Mouse (Mus musculus): ENCODE measurements around the gene Mettl27. TPM values are rescaled to one million over a fixed set of nuclear protein-coding genes. Genes with fewer than 3 reads are reported as not detected.
A peak's percentile ranks its signal among the peaks of the same experiment; 100 is the strongest.

The Mettl27 gene
- polyA plus RNA-seq, 1 experiment from 2014 or later = 11.1 TPM

GRCm38 (mm10) chr5:134983771-134984170 lies 51.6 kb downstream of the Mettl27 start:
- Histone ChIP-seq H3K4me2 (no peak overlapping the region), H3K4me3 (no peak overlapping the region), H3K36me3 (no peaks in the 10 kb centered on the region), H3K4me1 (replicated peaks) (peaks cover 28% of the 10 kb centered on the region), H3K9me3 (replicated peaks) (no peaks in the 10 kb centered on the region), H3K27ac (ENCODE audit: poor library complexity, severe bottlenecking) (no peak overlapping the region), H3K9ac (no peak overlapping the region), H3K27me3 (replicated peaks) (peaks cover 53% of the 10 kb centered on the region)
- ATAC-seq (ENCODE audit: insufficient number of reproducible peaks, low FRiP score) = no peak
- 37% methylated on average over 3 of the region's 3 CpGs for WGBS

DNA sequence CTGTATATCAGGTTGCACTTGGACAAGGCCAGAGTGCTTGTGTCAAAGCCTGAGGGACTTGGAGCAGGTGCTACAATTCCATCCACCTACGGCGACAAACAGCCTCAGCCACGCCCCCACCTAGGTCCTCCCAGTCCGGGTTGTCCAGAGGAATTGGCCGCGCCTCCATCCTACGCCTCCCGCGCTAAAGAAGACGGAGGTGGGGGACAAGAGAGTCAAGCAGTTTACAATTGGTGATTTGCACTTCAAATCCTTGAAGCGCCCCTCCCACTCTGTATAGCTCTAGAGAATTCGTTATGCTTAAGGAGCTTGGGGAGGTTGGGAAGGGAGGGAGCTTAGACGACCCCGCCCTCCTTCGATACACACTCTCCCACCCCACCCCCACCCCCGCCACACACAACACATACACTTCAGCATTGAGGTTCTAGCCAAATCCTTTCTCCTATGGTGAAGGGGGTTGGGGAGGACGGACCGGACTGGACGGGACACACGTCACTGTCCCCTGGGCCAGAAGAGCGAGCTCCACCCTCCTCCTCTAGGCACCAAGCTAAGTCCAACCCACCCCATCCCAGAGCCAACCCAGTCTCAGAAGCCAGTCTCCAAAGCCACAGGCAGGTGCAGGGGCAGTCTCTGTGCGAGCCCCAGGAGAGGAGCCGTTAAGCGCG lies 53.6 kb downstream of the Mettl27 start, which contains the start of gene Cldn3:
TSS of gene Cldn3 (plus strand) at position 582 of the 665 bp plus-strand sequence.
- 2% methylated on average over 25 of the region's 25 CpGs for WGBS
- H3K9ac ChIP-seq = peak within 1 kb of the TSS; percentile 46; the same call in 1 of the 2 replicates
- no peaks in the 10 kb centered on the region for H3K9me3 ChIP-seq (replicated peaks)
- H3K4me1 ChIP-seq (replicated peaks) = peaks cover 33% of the 10 kb centered on the region
- no peaks in the 10 kb centered on the region for H3K36me3 ChIP-seq
- peak within 1 kb of the TSS; percentile 39 for H3K4me3 ChIP-seq
- H3K4me2 ChIP-seq = peak within 1 kb of the TSS; percentile 66
- no peak within 1 kb of the TSS for H3K27ac ChIP-seq (ENCODE audit: poor library complexity, severe bottlenecking)
- H3K27me3 ChIP-seq (replicated peaks) = peaks cover 70% of the 10 kb centered on the region
- ATAC-seq (ENCODE audit: insufficient number of reproducible peaks, low FRiP score) = peak; percentile 54; the same call in 1 of the 2 replicates

DNA sequence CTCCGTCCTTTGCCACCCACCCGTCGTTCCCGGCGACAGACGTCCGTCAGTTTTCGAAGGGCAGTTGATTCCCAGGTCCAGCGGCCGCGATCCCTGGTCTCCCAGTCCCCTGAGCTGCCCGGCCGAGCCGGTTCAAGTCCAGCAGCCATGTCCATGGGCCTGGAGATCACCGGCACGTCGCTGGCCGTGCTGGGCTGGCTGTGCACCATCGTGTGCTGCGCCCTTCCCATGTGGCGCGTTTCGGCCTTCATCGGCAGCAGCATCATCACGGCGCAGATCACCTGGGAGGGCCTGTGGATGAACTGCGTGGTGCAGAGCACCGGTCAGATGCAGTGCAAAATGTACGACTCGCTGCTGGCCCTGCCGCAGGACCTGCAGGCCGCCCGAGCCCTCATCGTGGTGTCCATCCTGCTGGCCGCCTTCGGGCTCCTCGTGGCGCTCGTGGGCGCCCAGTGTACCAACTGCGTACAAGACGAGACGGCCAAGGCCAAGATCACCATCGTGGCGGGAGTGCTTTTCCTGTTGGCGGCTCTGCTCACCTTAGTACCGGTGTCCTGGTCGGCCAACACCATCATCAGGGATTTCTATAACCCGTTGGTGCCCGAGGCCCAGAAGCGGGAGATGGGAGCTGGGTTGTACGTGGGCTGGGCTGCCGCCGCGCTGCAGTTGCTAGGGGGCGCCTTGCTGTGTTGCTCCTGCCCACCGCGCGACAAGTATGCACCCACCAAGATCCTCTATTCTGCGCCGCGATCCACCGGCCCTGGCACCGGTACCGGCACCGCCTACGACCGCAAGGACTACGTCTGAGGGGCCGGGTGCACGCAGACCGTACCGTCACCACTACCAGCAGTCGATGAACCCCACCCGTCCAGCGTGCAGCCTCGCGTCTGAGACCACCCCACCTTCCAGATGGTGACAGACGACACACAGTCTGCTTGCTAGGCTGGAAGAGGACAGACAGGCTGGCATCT lies 54.4 kb downstream of the Mettl27 start:
- H3K27ac ChIP-seq (ENCODE audit: poor library complexity, severe bottlenecking) = no peak overlapping the region
- H3K36me3 ChIP-seq = no peaks in the 10 kb centered on the region
- H3K4me2 ChIP-seq = peak overlapping the region; percentile 66
- H3K4me3 ChIP-seq = peak overlapping the region; percentile 39
- peaks cover 72% of the 10 kb centered on the region for H3K27me3 ChIP-seq (replicated peaks)
- WGBS = 5% methylated on average over 79 of the region's 79 CpGs
- no peaks in the 10 kb centered on the region for H3K9me3 ChIP-seq (replicated peaks)
- peaks cover 26% of the 10 kb centered on the region for H3K4me1 ChIP-seq (replicated peaks)
- no peak for ATAC-seq (ENCODE audit: insufficient number of reproducible peaks, low FRiP score)
- peak overlapping the region; percentile 46; the same call in 1 of the 2 replicates for H3K9ac ChIP-seq

- Histone ChIP-seq H3K9me3 (replicated peaks) (no peaks in the 10 kb centered on the region), H3K4me3 (no peak overlapping the region), H3K27ac (ENCODE audit: poor library complexity, severe bottlenecking) (no peak overlapping the region), H3K9ac (no peak overlapping the region), H3K36me3 (no peaks in the 10 kb centered on the region), H3K4me2 (no peak overlapping the region), H3K4me1 (replicated peaks) (peaks cover 26% of the 10 kb centered on the region), H3K27me3 (replicated peaks) (peaks cover 64% of the 10 kb centered on the region)
- ATAC-seq (ENCODE audit: insufficient number of reproducible peaks, low FRiP score) = no peak
- 60% methylated on average over 11 of the region's 11 CpGs for WGBS
Observed at GRCm38 (mm10) chr5:134989166-134989565, 57.0 kb downstream of the Mettl27 start.

- H3K4me3 ChIP-seq = no peak overlapping the region
- no peak overlapping the region for H3K27ac ChIP-seq (ENCODE audit: poor library complexity, severe bottlenecking)
- H3K36me3 ChIP-seq = no peaks in the 10 kb centered on the region
- peaks cover 58% of the 10 kb centered on the region for H3K27me3 ChIP-seq (replicated peaks)
- H3K4me1 ChIP-seq (replicated peaks) = peaks cover 26% of the 10 kb centered on the region
- no peak for ATAC-seq (ENCODE audit: insufficient number of reproducible peaks, low FRiP score)
- WGBS = 28% methylated on average over 6 of the region's 6 CpGs
- no peak overlapping the region for H3K9ac ChIP-seq
- no peaks in the 10 kb centered on the region for H3K9me3 ChIP-seq (replicated peaks)
- no peak overlapping the region for H3K4me2 ChIP-seq
Observed at GRCm38 (mm10) chr5:134989741-134990140, 57.6 kb downstream of the Mettl27 start.

Other genes with a start within 250 kb of the Mettl27 start
- 3.4 and 4.4 TPM in 2 replicates for gene Limk1, start 243.8 kb upstream of the Mettl27 start, polyA plus RNA-seq (2016; fragmentation: Nextera tagmentation; extraction: Ambion mirVana)
- 147 and 150 TPM in 2 replicates for gene Eln, start 185.0 kb upstream of the Mettl27 start, polyA plus RNA-seq (2016; fragmentation: Nextera tagmentation; extraction: Ambion mirVana)
- gene Tmem270, start 25.6 kb upstream of the Mettl27 start, polyA plus RNA-seq (2016; fragmentation: Nextera tagmentation; extraction: Ambion mirVana) = not detected in 2 replicates
- gene Cldn13, start 16.8 kb upstream of the Mettl27 start, polyA plus RNA-seq (2016; fragmentation: Nextera tagmentation; extraction: Ambion mirVana) = 5.4 and 10.0 TPM in 2 replicates
- 1.0 and 1.1 TPM in 2 replicates for gene Cldn4, start 14.6 kb downstream of the Mettl27 start, polyA plus RNA-seq (2016; fragmentation: Nextera tagmentation; extraction: Ambion mirVana)
- gene Cldn3, start 53.8 kb downstream of the Mettl27 start, polyA plus RNA-seq (2016; fragmentation: Nextera tagmentation; extraction: Ambion mirVana) = 2.5 and 3.2 TPM in 2 replicates
- 58.1 and 58.3 TPM in 2 replicates for gene Abhd11, start 76.8 kb downstream of the Mettl27 start, polyA plus RNA-seq (2016; fragmentation: Nextera tagmentation; extraction: Ambion mirVana)
- gene Stx1a, start 91.1 kb downstream of the Mettl27 start, polyA plus RNA-seq (2016; fragmentation: Nextera tagmentation; extraction: Ambion mirVana) = 12.1 and 13.3 TPM in 2 replicates
- 25.0 and 28.4 TPM in 2 replicates for gene Dnajc30, start 131.8 kb downstream of the Mettl27 start, polyA plus RNA-seq (2016; fragmentation: Nextera tagmentation; extraction: Ambion mirVana)
- gene Bud23, start 132.6 kb downstream of the Mettl27 start, polyA plus RNA-seq (2016; fragmentation: Nextera tagmentation; extraction: Ambion mirVana) = 63.6 and 68.5 TPM in 2 replicates
- 4.4 and 4.7 TPM in 2 replicates for gene Vps37d, start 145.9 kb downstream of the Mettl27 start, polyA plus RNA-seq (2016; fragmentation: Nextera tagmentation; extraction: Ambion mirVana)
- gene Mlxipl, start 157.5 kb downstream of the Mettl27 start, polyA plus RNA-seq (2016; fragmentation: Nextera tagmentation; extraction: Ambion mirVana) = 0.59 and 1.0 TPM in 2 replicates
- 26.8 and 27.2 TPM in 2 replicates for gene Tbl2, start 217.3 kb downstream of the Mettl27 start, polyA plus RNA-seq (2016; fragmentation: Nextera tagmentation; extraction: Ambion mirVana)
- 34.2 and 38.2 TPM in 2 replicates for gene Bcl7b, start 235.9 kb downstream of the Mettl27 start, polyA plus RNA-seq (2016; fragmentation: Nextera tagmentation; extraction: Ambion mirVana)

All from heart, embryonic 12.5 days (tissue).